Mouse (Mus musculus) embryonic fibroblast, embryonic 13.5 days (primary cell): ENCODE measurements around the gene Nop16.

Source experiments
- CTCF ChIP-seq: IDR thresholded peaks from 2 replicates; pipeline ENCODE4 v1.5.1; 2011; ENCODE audit warnings: mild to moderate bottlenecking, control low read depth, low read length, moderate library complexity, borderline replicate concordance; ENCODE audit not compliant: insufficient read depth
- POLR2A ChIP-seq: IDR thresholded peaks from 2 replicates; pipeline ENCODE4 v1.6.1; 2011; ENCODE audit warnings: low read depth, mild to moderate bottlenecking, control low read depth, low read length, moderate library complexity

DNA sequence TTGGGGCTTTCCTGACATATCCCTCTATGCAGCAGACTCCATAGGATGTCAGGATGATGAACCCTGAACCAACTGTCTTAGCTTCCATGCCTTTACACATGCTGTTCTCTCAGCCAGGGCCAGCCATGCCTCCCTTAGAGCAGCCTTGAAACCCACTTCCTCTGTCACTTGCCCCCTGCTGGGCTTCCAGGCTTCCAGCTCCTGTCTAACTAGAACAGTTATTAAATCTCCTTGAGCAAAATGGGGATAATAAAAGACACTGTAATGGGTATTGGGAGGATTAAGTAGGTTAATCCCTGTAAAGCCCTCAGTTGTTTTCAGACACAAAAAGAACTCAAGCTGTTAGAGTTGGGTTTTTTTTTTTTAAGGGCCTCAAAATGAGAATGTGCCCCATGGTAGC lies 13.6 kb upstream of the Nop16 start:
- TF ChIP-seq CTCF (no peak), POLR2A (no peak)
